Mouse (Mus musculus) kidney, adult 2 months (tissue): ENCODE measurements around the gene Prm2. TPM values are rescaled to one million over a fixed set of nuclear protein-coding genes. Genes with fewer than 3 reads are reported as not detected.
A peak's percentile ranks its signal among the peaks of the same experiment; 100 is the strongest.

ENCODE experiments used
- DNase-seq: peaks from one replicate; pipeline ENCODE4 v3.0.0; 2021
- H3K27ac ChIP-seq: fragments of 200-500 bp; 2 replicates; pipeline ENCODE4 v1.5.1; 2012; ENCODE audit warnings: low read depth, low read length, control low read depth, inconsistent platforms; ENCODE audit not compliant: insufficient read depth
- H3K27me3 ChIP-seq: fragments of 200-500 bp; replicated peaks from 2 replicates; pipeline ENCODE4 v1.6.1; 2012; ENCODE audit warnings: mild to moderate bottlenecking, moderate library complexity, low read length, inconsistent platforms; ENCODE audit not compliant: control insufficient read depth, insufficient read depth
- H3K36me3 ChIP-seq: fragments of 200-500 bp; 2 replicates; pipeline ENCODE4 v1.6.1; 2012; ENCODE audit warnings: mild to moderate bottlenecking, moderate library complexity, low read length, inconsistent platforms; ENCODE audit not compliant: control insufficient read depth, insufficient read depth
- H3K4me1 ChIP-seq: fragments of 200-500 bp; 2 replicates; pipeline ENCODE4 v1.6.1; 2011; ENCODE audit warnings: low read length; ENCODE audit not compliant: control insufficient read depth, insufficient read depth
- H3K4me3 ChIP-seq: fragments of 200-500 bp; 2 replicates; pipeline ENCODE4 v1.5.1; 2011; ENCODE audit warnings: mild to moderate bottlenecking, low read depth, low read length, control low read depth; ENCODE audit not compliant: insufficient read depth
- CTCF ChIP-seq: fragments of 200-500 bp; conservative IDR thresholded peaks from 2 replicates; pipeline ENCODE4 v1.5.1; 2011; ENCODE audit warnings: low read depth, mild to moderate bottlenecking, control low read depth, low read length, moderate library complexity, mixed read lengths; ENCODE audit not compliant: insufficient read depth, insufficient read length
- POLR2A ChIP-seq: fragments of 200-500 bp; IDR thresholded peaks from one replicate; pipeline ENCODE4 v1.6.1; 2011; ENCODE audit warnings: low read depth, low read length, control low read depth
- WGBS: fragments of 180-500 bp; shearing (Covaris S2); methylation state at CpG from one replicate; pipeline ENCODE4 v1.1.7; 2018; 5-methylcytosine and 5-hydroxymethylcytosine counted together
- polyA plus RNA-seq: library from polyadenylated mRNA; depleted of rRNA; stranded (reverse); fragments of >200 nt; gene quantifications from 2 replicates; pipeline ENCODE4 v1.2.3, GENCODE M21; 2012

Prm2 gene
- polyA plus RNA-seq, 1 experiment = 1.8 TPM

- no peaks in the 10 kb centered on the region for H3K27me3 ChIP-seq
- no peak for DNase-seq
- no peaks in the 10 kb centered on the region for H3K4me1 ChIP-seq
- no peak overlapping the region for H3K27ac ChIP-seq
- H3K4me3 ChIP-seq = no peak overlapping the region
- TF ChIP-seq POLR2A (no peak), CTCF (no peak)
- H3K36me3 ChIP-seq = no peaks in the 10 kb centered on the region
- 95% methylated on average over 8 of the region's 8 CpGs for WGBS
These were observed 22.4 kb downstream of the Prm2 start for GRCm38 (mm10) chr16:10773543-10773942.

- no peaks in the 10 kb centered on the region for H3K27me3 ChIP-seq
- no peak for TF ChIP-seq CTCF
- TF ChIP-seq POLR2A = no peak
- H3K4me1 ChIP-seq = no peaks in the 10 kb centered on the region
- 86% methylated on average over 19 of the region's 19 CpGs for WGBS
- H3K4me3 ChIP-seq = no peak overlapping the region
- H3K36me3 ChIP-seq = no peaks in the 10 kb centered on the region
- H3K27ac ChIP-seq = no peak overlapping the region
- DNase-seq = no peak
These were observed 24.0 kb downstream of the Prm2 start for GRCm38 (mm10) chr16:10771769-10772510.

GRCm38 (mm10) chr16:10770531-10771325 is 25.2 kb downstream of the Prm2 start:
- Histone ChIP-seq H3K4me1 (no peaks in the 10 kb centered on the region), H3K4me3 (no peak overlapping the region), H3K27ac (no peak overlapping the region), H3K27me3 (no peaks in the 10 kb centered on the region), H3K36me3 (no peaks in the 10 kb centered on the region)
- WGBS = 59% methylated on average over 4 of the region's 4 CpGs
- TF ChIP-seq POLR2A = no peak
- no peak for DNase-seq

GRCm38 (mm10) chr16:10769661-10770060 is 26.3 kb downstream of the Prm2 start:
- no peak overlapping the region for H3K27ac ChIP-seq
- 69% methylated on average over 2 of the region's 2 CpGs for WGBS
- no peak for DNase-seq

GRCm38 (mm10) chr16:10768821-10769220 is 27.1 kb downstream of the Prm2 start:
- peak; percentile 14 for DNase-seq
- 44% methylated on average over 9 of the region's 9 CpGs for WGBS

More at GRCm38 (mm10) chr16:10769661-10770060, 26.3 kb downstream of the Prm2 start:
- Histone ChIP-seq H3K36me3 (no peaks in the 10 kb centered on the region), H3K4me1 (no peaks in the 10 kb centered on the region), H3K4me3 (no peak overlapping the region), H3K27me3 (no peaks in the 10 kb centered on the region)
- TF ChIP-seq POLR2A (no peak), CTCF (no peak)

GRCm38 (mm10) chr16:10767158-10767557 is 28.8 kb downstream of the Prm2 start:
- H3K4me3 ChIP-seq = no peak overlapping the region
- no peaks in the 10 kb centered on the region for H3K36me3 ChIP-seq
- TF ChIP-seq CTCF (peak; percentile 82), POLR2A (no peak)
- H3K27ac ChIP-seq = no peak overlapping the region
- no peaks in the 10 kb centered on the region for H3K27me3 ChIP-seq
- H3K4me1 ChIP-seq = no peaks in the 10 kb centered on the region
- WGBS = 31% methylated on average over 4 of the region's 4 CpGs
- DNase-seq = peak; percentile 83

More at GRCm38 (mm10) chr16:10768821-10769220, 27.1 kb downstream of the Prm2 start:
- TF ChIP-seq POLR2A (no peak), CTCF (no peak)
- Histone ChIP-seq H3K27ac (no peak overlapping the region), H3K27me3 (no peaks in the 10 kb centered on the region), H3K36me3 (no peaks in the 10 kb centered on the region), H3K4me1 (no peaks in the 10 kb centered on the region), H3K4me3 (no peak overlapping the region)

GRCm38 (mm10) chr16:10764323-10764722 is 31.6 kb downstream of the Prm2 start:
- no peak overlapping the region for H3K27ac ChIP-seq
- H3K27me3 ChIP-seq = no peaks in the 10 kb centered on the region
- 36% methylated on average over 2 of the region's 2 CpGs for WGBS
- H3K4me1 ChIP-seq = no peaks in the 10 kb centered on the region
- no peaks in the 10 kb centered on the region for H3K36me3 ChIP-seq
- H3K4me3 ChIP-seq = no peak overlapping the region
- DNase-seq = peak; percentile 28
- TF ChIP-seq POLR2A = no peak
- no peak for TF ChIP-seq CTCF
